Mouse (Mus musculus): ENCODE data around the gene Cdpf1. TPM values are rescaled to one million over a fixed set of nuclear protein-coding genes. Genes with fewer than 3 reads are reported as not detected.
"Not testable (repeated sequence)": the region's sequence is repeated elsewhere in the genome, so short reads cannot be mapped to it uniquely, and the experiment has no call there.

Gene Cdpf1
- total RNA-seq, 2 experiments from 2014 or later, result 11.3 to 23.1 TPM

DNA sequence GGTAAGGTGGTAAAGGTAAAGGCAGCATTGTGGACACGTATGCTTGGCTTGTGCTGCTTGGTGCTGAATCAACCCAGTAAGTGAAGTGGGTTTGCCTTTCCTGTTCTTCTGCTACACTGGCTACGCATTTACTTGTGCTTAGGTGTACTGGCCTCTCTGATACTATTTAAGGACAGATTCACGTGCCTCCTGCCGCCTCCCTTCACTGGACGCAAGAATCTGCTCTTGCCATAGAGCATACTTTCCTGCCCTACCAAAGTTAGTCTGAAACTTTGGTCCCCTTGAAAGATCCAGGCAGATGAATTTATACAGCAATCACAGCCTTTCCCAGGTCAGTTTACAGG is 1.1 kb downstream of the Cdpf1 start:
- no peak for ATAC-seq (replicated peaks; ENCODE audit: low FRiP score, poor library complexity, severe bottlenecking)

DNA sequence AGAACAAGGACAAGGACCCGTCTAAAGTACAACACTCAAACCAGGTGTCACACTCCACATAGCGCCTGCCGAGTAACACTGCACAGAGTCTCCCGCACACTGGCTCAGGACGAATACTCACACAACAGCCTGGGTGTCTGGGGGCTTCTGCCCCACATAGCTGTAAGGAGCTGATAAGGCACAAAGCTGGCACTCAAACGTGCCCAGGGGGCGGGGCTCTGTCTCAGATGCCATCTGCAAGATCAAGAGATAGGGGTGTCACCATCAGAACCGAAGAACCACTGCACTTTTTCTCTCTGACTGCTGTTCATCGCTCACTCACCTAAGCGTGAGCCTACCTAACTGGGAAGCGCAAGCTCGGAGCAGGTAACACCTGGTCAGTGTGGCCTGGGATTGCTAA is 2.4 kb downstream of the Cdpf1 start:
- ATAC-seq (replicated peaks; ENCODE audit: low FRiP score, poor library complexity, severe bottlenecking), result no peak

DNA sequence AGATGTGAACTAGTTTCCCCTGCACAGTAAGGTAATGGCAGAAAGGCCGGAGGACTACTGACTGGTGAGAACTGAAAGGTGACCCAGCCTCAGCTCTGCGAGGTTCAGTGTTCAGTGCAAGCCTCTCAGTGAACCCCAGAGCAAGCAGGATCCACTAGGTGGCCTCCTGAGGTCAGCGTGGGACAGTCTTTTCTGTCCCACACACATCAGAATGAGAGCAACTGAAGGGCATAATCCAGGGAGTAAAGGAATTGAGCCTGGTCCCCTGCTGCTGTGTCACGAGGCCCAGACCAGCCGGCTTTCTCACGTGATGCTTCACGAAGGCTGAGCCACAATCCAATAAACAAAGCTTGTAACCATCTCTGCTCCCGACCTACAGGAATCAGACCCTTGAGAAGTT is 3.1 kb downstream of the Cdpf1 start:
- ATAC-seq (replicated peaks; ENCODE audit: low FRiP score, poor library complexity, severe bottlenecking), result no peak

DNA sequence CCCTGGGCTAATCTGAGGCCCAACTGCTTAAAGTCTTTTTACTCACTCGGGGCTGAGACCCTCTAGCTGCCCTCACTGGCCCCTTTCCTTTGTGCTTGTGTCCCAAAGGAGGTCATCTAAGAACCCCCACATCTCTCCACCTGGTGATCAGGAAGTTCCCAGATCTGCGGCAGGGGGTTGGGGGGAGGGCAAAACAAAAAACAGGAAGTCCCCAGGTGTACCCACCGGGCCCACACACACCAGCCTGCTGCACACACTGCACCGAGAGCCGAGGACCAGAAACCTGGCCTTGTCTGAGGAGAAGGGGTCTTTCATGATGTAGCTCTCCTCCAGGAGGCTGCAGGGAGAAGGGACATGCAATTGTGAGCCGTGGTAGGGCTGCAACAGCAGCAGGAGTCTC is 3.5 kb downstream of the Cdpf1 start:
- ATAC-seq (replicated peaks; ENCODE audit: low FRiP score, poor library complexity, severe bottlenecking), result no peak

DNA sequence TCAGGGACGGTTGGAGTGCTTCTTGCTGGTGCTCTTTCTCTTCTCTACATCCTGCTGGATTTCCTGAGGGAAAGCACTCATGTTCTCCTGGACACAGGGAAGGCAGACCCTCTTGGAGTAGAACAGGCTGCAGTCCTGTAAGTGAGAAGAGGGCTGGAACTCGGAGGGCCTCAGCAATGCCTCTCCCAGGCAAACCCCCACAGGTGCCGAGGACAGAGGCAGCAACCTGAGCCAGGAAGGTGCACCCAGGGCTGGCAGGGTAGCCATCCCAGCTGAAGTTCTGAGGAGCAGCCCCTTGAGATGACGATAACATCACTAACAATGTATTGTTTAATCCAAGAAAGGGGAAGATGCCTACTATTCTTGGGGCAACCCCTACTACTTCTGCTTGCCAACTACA is 4.1 kb downstream of the Cdpf1 start:
- ATAC-seq (replicated peaks; ENCODE audit: low FRiP score, poor library complexity, severe bottlenecking), result no peak

DNA sequence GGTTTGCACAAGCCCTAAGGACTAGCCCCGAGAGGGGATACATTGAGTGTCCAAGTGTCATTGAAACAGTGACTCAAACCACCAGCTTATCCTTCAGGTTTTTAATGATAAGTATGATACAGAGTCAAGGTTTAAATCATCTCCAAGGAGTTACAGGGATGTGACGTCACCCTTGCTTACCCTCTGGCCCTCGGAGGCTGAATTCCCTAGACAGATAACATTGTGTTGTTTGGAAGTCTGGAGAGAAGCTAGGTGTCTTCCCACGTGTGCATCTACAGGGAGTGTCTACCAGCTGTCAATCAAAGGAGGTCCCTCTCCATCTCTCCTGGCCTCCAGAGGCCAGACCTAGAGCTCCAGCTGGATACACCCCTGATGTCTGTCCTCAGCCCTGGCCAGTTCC is 4.6 kb downstream of the Cdpf1 start:
- no peak for ATAC-seq (replicated peaks; ENCODE audit: low FRiP score, poor library complexity, severe bottlenecking)

DNA sequence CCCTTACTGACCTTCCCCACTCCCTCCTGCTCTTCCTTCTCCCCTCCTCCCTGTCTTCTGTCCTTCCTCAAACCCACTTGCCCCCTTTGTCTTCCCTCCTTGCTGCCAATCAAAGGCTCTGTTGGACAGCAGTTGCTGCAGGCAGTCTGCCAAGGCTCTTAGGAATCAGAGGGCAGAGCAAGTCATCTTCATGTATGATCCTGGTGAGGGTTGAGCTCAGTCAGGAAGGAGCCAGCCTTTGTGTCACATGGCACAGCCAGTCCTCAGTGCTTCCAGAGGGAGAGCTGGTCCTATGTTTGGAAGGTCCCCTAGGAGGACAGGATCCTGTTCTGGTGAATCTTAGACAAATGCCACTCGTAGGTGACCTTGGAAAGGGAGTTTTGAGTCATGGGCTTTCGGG is 8.6 kb downstream of the Cdpf1 start:
- ATAC-seq (replicated peaks; ENCODE audit: low FRiP score, poor library complexity, severe bottlenecking), result no peak

DNA sequence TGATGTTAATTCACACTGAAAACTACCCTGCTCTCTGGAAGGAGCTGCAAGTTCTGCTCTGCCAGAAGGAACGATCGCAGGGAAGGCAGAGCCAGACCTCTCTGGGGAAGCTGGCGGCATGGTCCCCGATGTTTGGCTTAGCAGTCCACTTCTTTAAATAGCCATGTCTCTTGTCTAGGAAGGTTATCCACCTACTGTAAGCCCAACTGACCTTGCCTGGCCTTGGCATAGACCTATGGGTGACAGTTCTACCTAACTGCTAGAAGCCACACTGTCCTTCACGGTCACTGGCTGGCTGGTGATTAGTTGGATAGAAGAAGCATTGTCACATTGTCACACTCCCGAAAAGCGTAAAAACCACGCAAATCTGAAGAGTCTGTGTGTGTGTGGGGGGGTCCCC is 12.8 kb downstream of the Cdpf1 start:
- ATAC-seq (replicated peaks; ENCODE audit: low FRiP score, poor library complexity, severe bottlenecking), result no peak

DNA sequence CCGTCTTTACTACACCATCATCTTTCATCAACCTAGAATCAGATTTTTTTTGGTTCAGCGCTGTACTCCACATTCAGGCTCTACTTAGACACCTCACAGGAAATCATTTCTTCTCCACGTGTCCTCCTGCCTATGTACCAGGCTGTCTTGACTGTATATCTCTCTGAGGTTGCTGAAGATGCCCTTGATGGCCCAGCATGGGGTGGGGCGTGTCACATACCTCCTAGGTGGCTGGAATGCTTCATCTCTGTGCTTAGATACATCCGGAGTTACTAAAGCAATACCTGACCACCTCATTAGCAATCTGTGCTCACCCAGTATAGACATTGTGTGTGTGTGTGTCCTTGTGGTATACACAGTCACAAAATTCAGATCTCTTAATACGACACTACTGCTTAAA is 16.0 kb downstream of the Cdpf1 start:
- no peak for ATAC-seq (replicated peaks; ENCODE audit: low FRiP score, poor library complexity, severe bottlenecking)

DNA sequence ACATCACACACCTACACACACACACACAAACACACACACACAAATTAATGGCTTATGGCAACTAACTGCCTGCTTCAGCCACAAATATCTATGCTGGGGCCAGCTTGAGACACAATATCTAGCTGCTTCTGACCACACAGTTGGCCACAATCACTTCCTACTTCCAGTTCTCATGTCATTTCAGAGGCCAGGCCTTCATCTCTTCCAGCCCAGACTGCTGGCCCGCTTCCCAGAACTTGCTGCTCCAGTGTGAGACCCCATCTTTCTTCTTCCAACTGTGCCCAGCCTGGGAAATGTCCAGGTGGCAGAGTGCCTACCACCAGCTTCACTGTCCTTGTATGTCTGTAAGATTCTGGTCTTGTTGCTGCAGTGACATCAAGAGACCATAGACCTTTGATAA is 18.7 kb downstream of the Cdpf1 start:
- ATAC-seq (replicated peaks; ENCODE audit: low FRiP score, poor library complexity, severe bottlenecking), result no peak

DNA sequence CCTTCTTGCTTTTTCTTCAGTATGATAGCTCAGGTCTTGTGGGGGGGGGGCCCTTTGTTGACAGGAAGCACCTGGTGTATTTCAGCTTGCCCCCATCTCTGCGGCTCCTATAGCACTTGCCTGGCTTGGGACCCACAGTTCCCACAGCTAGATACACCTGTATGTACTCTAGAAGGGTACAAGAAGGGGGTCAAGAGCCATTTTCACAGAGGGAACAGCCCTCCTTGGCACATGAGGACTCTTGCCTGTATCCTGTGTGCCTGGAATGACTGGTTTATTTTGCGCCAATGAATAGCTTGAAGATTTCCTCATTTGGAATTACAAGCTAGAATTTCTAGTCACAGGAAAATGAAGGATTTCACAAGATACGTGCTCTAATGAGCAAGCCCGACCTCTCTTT is 20.0 kb downstream of the Cdpf1 start:
- ATAC-seq (replicated peaks; ENCODE audit: low FRiP score, poor library complexity, severe bottlenecking), result no peak

DNA sequence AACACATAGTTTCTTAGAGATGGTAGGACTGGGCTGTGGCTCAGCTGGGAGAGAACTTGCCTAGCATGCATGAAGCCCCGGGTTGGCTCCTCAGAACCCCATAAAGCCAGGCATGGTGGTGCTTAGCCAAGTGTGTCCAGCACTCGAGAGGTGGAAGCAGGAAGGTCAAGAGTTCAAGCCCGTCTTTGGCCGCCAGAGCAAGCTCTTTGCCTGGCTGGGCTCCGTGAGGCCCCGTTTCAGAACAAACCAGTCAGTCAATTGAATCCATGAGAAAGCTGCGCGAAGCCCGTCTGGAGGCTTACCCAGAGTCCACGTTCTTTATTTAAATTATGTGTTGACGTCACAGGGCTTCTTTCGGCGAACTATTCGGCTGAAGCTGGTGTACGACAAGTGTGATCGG is 22.9 kb downstream of the Cdpf1 start:
- ATAC-seq (replicated peaks; ENCODE audit: low FRiP score, poor library complexity, severe bottlenecking), result no peak

DNA sequence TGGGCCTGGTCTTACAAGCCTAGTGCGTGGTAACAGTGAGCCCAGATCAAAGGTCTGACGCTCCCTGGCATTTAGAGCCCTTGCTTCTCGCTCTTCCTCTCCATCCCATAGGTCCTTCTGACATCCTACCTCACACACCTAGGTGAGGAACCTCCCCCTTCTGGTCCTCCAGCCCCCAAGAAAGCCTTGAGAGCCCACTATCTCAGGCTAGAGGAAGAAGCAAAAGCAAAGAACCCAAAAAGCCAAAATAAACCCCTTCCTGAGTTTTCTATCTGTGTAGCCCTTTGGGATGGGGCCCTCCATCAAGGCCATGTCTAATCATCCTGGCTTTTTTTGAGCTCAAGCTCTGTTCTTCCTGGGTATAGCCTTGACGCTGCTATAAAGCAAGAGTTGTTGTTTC is 23.4 kb downstream of the Cdpf1 start:
- ATAC-seq (replicated peaks; ENCODE audit: low FRiP score, poor library complexity, severe bottlenecking), result no peak

DNA sequence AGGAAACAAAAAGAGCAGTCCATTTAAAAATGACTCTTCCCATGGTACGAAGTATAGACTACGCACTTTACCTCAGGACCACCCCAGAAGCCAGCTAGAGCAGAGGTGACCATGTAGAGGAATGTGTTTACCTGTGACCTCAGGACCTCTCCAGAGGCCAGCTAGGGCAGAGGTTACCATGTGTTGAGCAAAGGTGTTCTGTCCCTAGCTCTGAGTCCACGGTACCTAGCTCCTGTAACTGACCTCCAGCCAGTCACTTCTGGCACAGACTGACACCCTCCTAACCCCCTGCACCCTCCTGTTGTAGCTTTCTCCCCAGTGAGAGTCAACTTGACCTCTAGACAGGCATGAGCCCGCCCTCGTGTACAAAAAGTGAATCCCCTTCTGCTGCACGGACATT is 24.0 kb downstream of the Cdpf1 start:
- ATAC-seq (replicated peaks; ENCODE audit: low FRiP score, poor library complexity, severe bottlenecking), result no peak

DNA sequence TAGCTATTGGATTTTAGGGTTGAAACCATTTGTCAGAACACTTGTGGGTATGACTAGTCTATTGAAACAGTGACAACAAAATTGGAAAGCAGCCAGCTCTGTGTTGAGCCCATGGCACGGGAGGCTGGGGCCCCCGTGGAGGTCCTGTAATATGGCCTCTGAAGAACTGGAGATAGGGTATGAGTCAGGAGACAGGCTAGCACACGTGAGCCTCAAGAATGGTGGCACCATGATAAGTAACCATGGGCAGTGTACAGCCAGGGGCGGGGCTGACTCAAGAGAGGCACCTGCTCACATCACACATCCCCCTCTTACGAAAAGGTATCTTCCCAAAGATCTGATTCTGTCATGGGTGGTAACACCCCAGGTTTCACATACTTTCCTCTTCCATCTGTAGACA is 24.8 kb downstream of the Cdpf1 start:
- no peak for ATAC-seq (replicated peaks; ENCODE audit: low FRiP score, poor library complexity, severe bottlenecking)

DNA sequence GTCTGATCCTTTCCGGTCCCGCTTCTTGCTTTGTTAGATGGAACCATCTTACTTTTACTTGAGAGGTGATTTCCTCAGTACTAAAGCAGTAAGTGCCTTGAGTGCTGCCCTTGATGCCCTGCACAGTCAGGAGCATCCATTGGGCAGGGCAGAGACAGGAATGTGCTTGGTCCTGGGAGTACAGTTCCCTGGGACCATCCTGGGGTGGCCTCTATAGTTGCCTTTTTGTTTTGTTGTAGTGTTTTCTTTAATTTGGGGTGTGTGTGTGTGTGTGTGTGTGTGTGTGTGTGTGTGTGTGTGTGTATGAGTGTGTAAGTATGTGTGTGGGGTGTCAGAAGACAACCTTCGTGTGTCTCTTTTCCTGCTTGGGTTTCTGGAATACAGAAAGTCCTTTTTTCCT is 27.2 kb downstream of the Cdpf1 start:
- no peak for ATAC-seq (replicated peaks; ENCODE audit: low FRiP score, poor library complexity, severe bottlenecking)

DNA sequence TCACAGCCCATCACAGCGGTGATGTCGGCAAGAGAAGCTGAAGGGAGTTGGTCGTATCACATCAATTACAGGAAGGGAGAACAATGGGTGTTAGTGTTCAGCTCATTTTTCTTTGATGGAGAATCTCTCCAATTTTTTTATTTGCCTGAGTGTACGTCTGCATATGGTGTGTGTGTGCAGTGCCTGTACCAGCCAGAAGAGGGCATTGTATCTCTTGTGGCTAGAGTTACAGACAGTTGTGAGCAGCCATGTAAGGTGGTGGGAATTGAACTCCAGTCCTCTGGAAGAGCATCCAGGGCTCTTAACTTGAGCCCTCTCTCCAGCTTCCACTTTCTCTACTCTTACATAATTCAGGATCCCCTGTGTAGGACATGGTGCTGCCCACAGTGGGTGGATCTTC is 28.4 kb downstream of the Cdpf1 start:
- ATAC-seq (replicated peaks; ENCODE audit: low FRiP score, poor library complexity, severe bottlenecking), result peak; percentile 55; the same call in 1 of the 2 replicates

DNA sequence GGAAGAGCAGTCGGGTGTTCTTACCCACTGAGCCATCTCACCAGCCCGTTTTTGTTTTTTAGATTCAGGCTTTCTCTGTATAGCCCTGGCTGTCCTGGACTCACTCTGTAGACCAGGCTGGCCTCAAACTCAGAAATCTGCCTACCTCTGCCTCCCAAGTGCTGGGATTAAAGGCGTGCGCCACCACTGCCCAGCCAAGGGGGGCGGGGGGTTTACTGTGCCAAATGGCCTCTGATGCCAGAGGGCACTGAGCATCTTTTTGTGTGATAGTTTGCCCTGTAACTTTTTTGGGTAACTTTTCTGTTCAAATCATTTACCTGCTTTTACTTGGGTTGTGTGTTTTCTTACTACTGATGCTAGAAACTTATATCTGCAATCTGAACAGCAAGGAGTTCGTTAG is 32.6 kb downstream of the Cdpf1 start:
- not testable (repeated sequence) for ATAC-seq (replicated peaks; ENCODE audit: low FRiP score, poor library complexity, severe bottlenecking)

DNA sequence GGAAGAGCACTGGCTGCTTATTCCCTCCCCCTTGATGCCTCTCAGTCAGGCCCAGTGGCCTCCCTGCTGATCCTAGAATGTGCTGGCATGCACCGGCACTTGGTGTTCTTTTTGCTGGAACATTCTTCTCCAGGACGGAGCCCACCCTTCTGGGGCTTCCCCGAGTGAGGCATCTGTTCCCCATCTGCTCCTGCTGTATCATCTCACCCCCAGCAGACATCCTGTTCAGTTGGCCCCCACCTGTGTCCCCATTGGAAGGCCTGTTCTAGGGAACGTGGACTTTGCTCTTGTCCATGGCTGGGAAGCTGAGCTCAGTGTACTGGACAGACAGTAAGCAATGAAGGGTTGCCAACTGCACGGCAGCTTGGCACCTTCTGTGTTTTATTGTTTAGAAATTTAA is 34.7 kb downstream of the Cdpf1 start:
- no peak for ATAC-seq (replicated peaks; ENCODE audit: low FRiP score, poor library complexity, severe bottlenecking)

DNA sequence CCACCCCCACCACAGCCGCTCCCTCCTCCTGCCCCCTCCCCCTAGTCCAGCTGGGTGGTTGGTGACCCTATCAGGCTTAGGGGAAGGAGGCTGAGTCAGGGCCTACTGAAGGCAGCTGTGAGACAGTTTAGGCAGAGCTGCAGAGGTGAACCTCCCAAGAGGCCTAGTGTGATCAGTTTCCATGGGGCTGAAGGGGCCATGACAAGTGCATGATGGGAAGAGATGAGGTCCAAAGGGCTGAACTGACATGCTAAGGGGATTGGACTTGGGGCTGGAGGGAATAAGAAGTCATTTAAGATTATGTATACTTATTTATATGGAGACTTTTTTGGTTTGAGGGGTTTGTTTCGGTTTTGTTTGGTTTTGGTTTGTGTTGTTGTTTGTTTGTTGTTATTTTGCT is 35.3 kb downstream of the Cdpf1 start:
- no peak for ATAC-seq (replicated peaks; ENCODE audit: low FRiP score, poor library complexity, severe bottlenecking)

DNA sequence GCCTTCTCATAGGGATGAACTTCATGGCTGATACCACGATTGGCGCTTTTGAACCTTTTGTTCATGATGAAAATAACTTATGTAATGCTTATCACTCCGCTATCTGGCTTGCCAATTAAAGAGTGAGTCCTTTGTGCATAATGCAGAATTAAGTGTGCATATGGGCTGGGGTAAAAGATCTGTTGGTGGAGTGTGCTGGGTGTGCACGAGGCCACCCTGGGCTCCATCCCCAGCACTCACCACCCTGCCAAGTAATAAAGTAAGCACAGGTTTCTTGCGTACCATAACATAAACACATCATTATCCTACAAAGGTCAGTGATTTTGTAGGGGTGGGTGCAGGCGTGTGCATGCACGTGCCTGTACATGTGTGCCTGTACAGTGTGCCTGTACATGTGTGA is 36.5 kb downstream of the Cdpf1 start:
- ATAC-seq (replicated peaks; ENCODE audit: low FRiP score, poor library complexity, severe bottlenecking), result no peak

DNA sequence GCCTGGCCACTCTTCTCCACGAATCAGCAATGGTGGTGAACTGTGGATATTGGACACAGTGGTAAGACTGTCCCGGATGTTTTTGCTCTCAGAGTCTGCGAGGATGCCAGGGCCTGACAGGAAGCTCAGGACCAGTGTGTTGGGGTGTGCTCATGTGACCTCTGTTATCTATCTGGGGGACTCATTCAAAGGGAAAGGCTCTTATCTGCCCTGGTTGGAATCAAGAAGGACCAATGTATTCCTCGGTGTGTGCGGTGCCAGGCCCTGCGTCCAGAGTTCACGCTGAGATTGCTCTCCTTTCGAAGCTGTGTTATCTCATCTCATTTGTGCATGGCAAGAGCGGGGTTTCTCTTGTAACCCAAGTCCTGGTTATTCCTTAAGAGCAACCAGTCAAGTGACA is 37.1 kb downstream of the Cdpf1 start:
- ATAC-seq (replicated peaks; ENCODE audit: low FRiP score, poor library complexity, severe bottlenecking), result no peak

DNA sequence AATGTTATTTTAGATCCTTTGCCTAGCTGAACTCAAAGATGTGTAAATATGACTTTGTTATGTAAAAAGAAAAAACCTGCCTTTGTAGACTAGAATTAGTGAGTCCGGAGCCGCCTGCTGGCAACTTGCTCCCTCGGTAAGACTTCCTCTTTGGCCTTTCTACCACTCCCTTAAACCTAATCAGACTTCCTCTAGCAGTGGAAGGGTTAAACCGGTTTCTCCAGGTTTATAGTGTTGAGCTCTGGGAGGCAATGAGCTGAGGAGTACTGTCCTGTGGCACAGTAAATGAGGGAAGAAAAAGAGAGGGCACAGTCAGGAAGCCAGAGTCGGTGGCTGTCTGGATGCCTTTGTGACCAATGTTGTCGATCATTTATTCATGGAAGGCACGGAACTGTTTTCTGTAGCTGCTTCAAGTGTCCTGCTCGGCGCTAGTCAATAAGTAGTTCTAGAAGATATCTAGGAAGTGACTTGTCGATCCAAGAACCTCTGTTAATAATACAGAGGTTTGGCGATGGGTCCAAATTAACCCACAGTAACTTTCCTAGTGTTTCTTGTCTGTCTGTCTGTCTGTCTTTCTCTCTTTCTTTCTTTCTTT is 39.3 kb downstream of the Cdpf1 start:
- ATAC-seq (replicated peaks; ENCODE audit: low FRiP score, poor library complexity, severe bottlenecking), result no peak

Measured in erythroblast, adult 5-6 weeks (primary cell).